Mouse (Mus musculus) heart, postnatal 0 days (tissue): ENCODE measurements around the gene Uba5.

Experiments
- CTCF ChIP-seq: IDR thresholded peaks from 2 replicates; pipeline ENCODE4 v1.5.1; 2016; ENCODE audit warnings: antibody characterized with exemption, control low read depth, low read depth
- EP300 ChIP-seq: IDR thresholded peaks from 2 replicates; pipeline ENCODE4 v1.6.1; 2016; ENCODE audit warnings: antibody characterized with exemption, low read depth

GRCm38 (mm10) chr9:104109151-104109550, 46.2 kb upstream of the Uba5 start:
- TF ChIP-seq CTCF, result no peak
- no peak for TF ChIP-seq EP300
